Mouse (Mus musculus) limb, embryonic 15.5 days (tissue): ENCODE results near the gene Ass1. TPM values are rescaled to one million over a fixed set of nuclear protein-coding genes. Genes with fewer than 3 reads are reported as not detected.

Source experiments
- ATAC-seq: fragments of 200-750 bp; cut with Nextera tagmentation; 2 replicates; pipeline ENCODE4 v1.8.0; 2017; ENCODE audit warnings: low read depth, moderate TSS enrichment; ENCODE audit not compliant: insufficient number of reproducible peaks, low FRiP score, low TSS enrichment
- H3K27ac ChIP-seq: fragments of 300-500 bp; sonication (generic); 2 replicates; pipeline ENCODE4 v1.5.1; 2015; ENCODE audit warnings: moderate library complexity, mild to moderate bottlenecking, inconsistent platforms
- H3K27me3 ChIP-seq: fragments of 300-500 bp; sonication (generic); 2 replicates; pipeline ENCODE4 v1.6.1; 2015; ENCODE audit warnings: inconsistent platforms
- H3K36me3 ChIP-seq: fragments of 300-500 bp; sonication (generic); 2 replicates; pipeline ENCODE4 v1.6.1; 2015; ENCODE audit warnings: inconsistent platforms
- H3K4me1 ChIP-seq: fragments of 300-500 bp; sonication (generic); 2 replicates; pipeline ENCODE4 v1.6.1; 2015; ENCODE audit warnings: inconsistent platforms
- H3K4me2 ChIP-seq: fragments of 300-500 bp; sonication (generic); 2 replicates; pipeline ENCODE4 v1.6.1; 2015; ENCODE audit warnings: mild to moderate bottlenecking, inconsistent platforms
- H3K4me3 ChIP-seq: fragments of 300-500 bp; sonication (generic); 2 replicates; pipeline ENCODE4 v1.5.1; 2015; ENCODE audit warnings: mild to moderate bottlenecking, inconsistent platforms
- H3K9ac ChIP-seq: fragments of 300-500 bp; sonication (generic); 2 replicates; pipeline ENCODE4 v1.6.1; 2015; ENCODE audit warnings: inconsistent platforms
- H3K9me3 ChIP-seq: fragments of 300-500 bp; sonication (generic); 2 replicates; pipeline ENCODE4 v1.6.1; 2016; ENCODE audit warnings: inconsistent platforms
- WGBS: fragments of 180-500 bp; shearing (Covaris S2); methylation state at CpG from one replicate; pipeline ENCODE4 v1.1.7; 2015; 5-methylcytosine and 5-hydroxymethylcytosine counted together
- polyA plus RNA-seq: library from polyadenylated mRNA; unstranded; fragments of >200 nt; fragmentation: Nextera tagmentation; extraction: Ambion mirVana; gene quantifications from 2 replicates; pipeline ENCODE4 v1.2.1, GENCODE M21; 2015

Ass1 gene
- polyA plus RNA-seq, 1 experiment from 2014 or later: 45.8 TPM

GRCm38 (mm10) chr2:31472406-31473065, 2.5 kb downstream of the Ass1 start:
- Histone ChIP-seq H3K4me3 (no peak overlapping the region), H3K27ac (no peak overlapping the region), H3K36me3 (no peaks in the 10 kb centered on the region), H3K9ac (no peak overlapping the region), H3K4me2 (no peak overlapping the region), H3K4me1 (peaks cover 28% of the 10 kb centered on the region), H3K27me3 (peaks cover 24% of the 10 kb centered on the region; the same call in 1 of the 2 replicates), H3K9me3 (no peaks in the 10 kb centered on the region)
- WGBS: 49% methylated on average over 10 of the region's 10 CpGs
- no peak for ATAC-seq

GRCm38 (mm10) chr2:31473941-31474340, 3.9 kb downstream of the Ass1 start:
- Histone ChIP-seq H3K36me3 (no peaks in the 10 kb centered on the region), H3K4me3 (no peak overlapping the region), H3K9me3 (no peaks in the 10 kb centered on the region), H3K4me2 (no peak overlapping the region), H3K4me1 (peaks cover 28% of the 10 kb centered on the region), H3K27ac (no peak overlapping the region), H3K9ac (no peak overlapping the region), H3K27me3 (peaks cover 16% of the 10 kb centered on the region; the same call in 1 of the 2 replicates)
- ATAC-seq: no peak
- 64% methylated on average over 4 of the region's 4 CpGs for WGBS

- no peak for ATAC-seq
- H3K4me3 ChIP-seq: no peak overlapping the region
- no peak overlapping the region for H3K27ac ChIP-seq
- no peaks in the 10 kb centered on the region for H3K9me3 ChIP-seq
- H3K4me2 ChIP-seq: no peak overlapping the region
- peaks cover 21% of the 10 kb centered on the region for H3K4me1 ChIP-seq
- WGBS: 70% methylated on average over 5 of the region's 5 CpGs
- peaks cover 10% of the 10 kb centered on the region; the same call in 1 of the 2 replicates for H3K27me3 ChIP-seq
- no peak overlapping the region for H3K9ac ChIP-seq
- no peaks in the 10 kb centered on the region for H3K36me3 ChIP-seq
Measured at GRCm38 (mm10) chr2:31474686-31475085, 4.7 kb downstream of the Ass1 start.

GRCm38 (mm10) chr2:31476107-31476820, 6.3 kb downstream of the Ass1 start:
- no peaks in the 10 kb centered on the region for H3K9me3 ChIP-seq
- no peaks in the 10 kb centered on the region for H3K36me3 ChIP-seq
- ATAC-seq: no peak
- no peak overlapping the region for H3K4me3 ChIP-seq
- peaks cover 6% of the 10 kb centered on the region; the same call in 1 of the 2 replicates for H3K27me3 ChIP-seq
- H3K27ac ChIP-seq: no peak overlapping the region
- WGBS: 74% methylated on average over 10 of the region's 10 CpGs
- H3K4me2 ChIP-seq: no peak overlapping the region
- H3K4me1 ChIP-seq: peaks cover 6% of the 10 kb centered on the region; the same call in 1 of the 2 replicates
- H3K9ac ChIP-seq: no peak overlapping the region

- Histone ChIP-seq H3K4me2 (no peak overlapping the region), H3K27me3 (peaks cover 8% of the 10 kb centered on the region; the same call in 1 of the 2 replicates), H3K9me3 (no peaks in the 10 kb centered on the region), H3K36me3 (no peaks in the 10 kb centered on the region), H3K4me3 (no peak overlapping the region), H3K27ac (no peak overlapping the region), H3K9ac (no peak overlapping the region), H3K4me1 (0 out of 2 replicates have a peak, but pooled peaks cover 4% of the 10 kb centered on the region)
- no peak for ATAC-seq
- WGBS: 74% methylated on average over 12 of the region's 12 CpGs
Measured at GRCm38 (mm10) chr2:31477234-31478161, 7.5 kb downstream of the Ass1 start.

- Histone ChIP-seq H3K9ac (no peak overlapping the region), H3K4me3 (no peak overlapping the region), H3K9me3 (no peaks in the 10 kb centered on the region), H3K36me3 (no peaks in the 10 kb centered on the region; the same call in 1 of the 2 replicates), H3K4me2 (no peak overlapping the region), H3K4me1 (0 out of 2 replicates have a peak, but pooled peaks cover 2% of the 10 kb centered on the region), H3K27ac (no peak overlapping the region), H3K27me3 (peaks cover 19% of the 10 kb centered on the region; the same call in 1 of the 2 replicates)
- 29% methylated on average over 8 of the region's 8 CpGs for WGBS
- peak; percentile 73; the same call in 1 of the 2 replicates for ATAC-seq
Measured at GRCm38 (mm10) chr2:31482914-31483575, 13.0 kb downstream of the Ass1 start.

- H3K27ac ChIP-seq: no peak overlapping the region
- no peak overlapping the region for H3K9ac ChIP-seq
- no peak for ATAC-seq
- 31% methylated on average over 5 of the region's 5 CpGs for WGBS
- H3K4me1 ChIP-seq: peaks cover 4% of the 10 kb centered on the region; the same call in 1 of the 2 replicates
- no peak overlapping the region for H3K4me2 ChIP-seq
- no peak overlapping the region for H3K4me3 ChIP-seq
- H3K36me3 ChIP-seq: no peaks in the 10 kb centered on the region; the same call in 1 of the 2 replicates
- H3K27me3 ChIP-seq: peaks cover 19% of the 10 kb centered on the region; the same call in 1 of the 2 replicates
- H3K9me3 ChIP-seq: no peaks in the 10 kb centered on the region
Measured at GRCm38 (mm10) chr2:31484187-31484586, 14.2 kb downstream of the Ass1 start.

GRCm38 (mm10) chr2:31489166-31489565, 19.2 kb downstream of the Ass1 start:
- no peaks in the 10 kb centered on the region for H3K9me3 ChIP-seq
- WGBS: 21% methylated on average over 12 of the region's 12 CpGs
- no peak overlapping the region for H3K27ac ChIP-seq
- H3K9ac ChIP-seq: no peak overlapping the region
- ATAC-seq: no peak
- H3K4me3 ChIP-seq: no peak overlapping the region
- H3K36me3 ChIP-seq: no peaks in the 10 kb centered on the region; the same call in 1 of the 2 replicates
- H3K4me1 ChIP-seq: peaks cover 8% of the 10 kb centered on the region; the same call in 1 of the 2 replicates
- H3K4me2 ChIP-seq: no peak overlapping the region
- H3K27me3 ChIP-seq: peaks cover 7% of the 10 kb centered on the region; the same call in 1 of the 2 replicates

- H3K4me3 ChIP-seq: no peak overlapping the region
- H3K36me3 ChIP-seq: no peaks in the 10 kb centered on the region
- H3K4me1 ChIP-seq: peaks cover 8% of the 10 kb centered on the region; the same call in 1 of the 2 replicates
- H3K9ac ChIP-seq: no peak overlapping the region
- no peak overlapping the region for H3K27ac ChIP-seq
- no peaks in the 10 kb centered on the region for H3K9me3 ChIP-seq
- WGBS: 84% methylated on average over 2 of the region's 2 CpGs
- no peak overlapping the region for H3K4me2 ChIP-seq
- no peaks in the 10 kb centered on the region; the same call in 1 of the 2 replicates for H3K27me3 ChIP-seq
- ATAC-seq: no peak
Measured at GRCm38 (mm10) chr2:31490556-31490955, 20.5 kb downstream of the Ass1 start.

- Histone ChIP-seq H3K4me2 (no peak overlapping the region), H3K27ac (no peak overlapping the region), H3K9me3 (no peaks in the 10 kb centered on the region), H3K36me3 (no peaks in the 10 kb centered on the region), H3K4me1 (peaks cover 12% of the 10 kb centered on the region; the same call in 1 of the 2 replicates), H3K9ac (no peak overlapping the region), H3K27me3 (no peaks in the 10 kb centered on the region), H3K4me3 (no peak overlapping the region)
- WGBS: 93% methylated on average over 8 of the region's 8 CpGs
- no peak for ATAC-seq
Measured at GRCm38 (mm10) chr2:31492308-31492707, 22.3 kb downstream of the Ass1 start.

GRCm38 (mm10) chr2:31493243-31493642, 23.2 kb downstream of the Ass1 start:
- H3K27ac ChIP-seq: no peak overlapping the region
- no peaks in the 10 kb centered on the region for H3K9me3 ChIP-seq
- H3K4me3 ChIP-seq: no peak overlapping the region
- 53% methylated on average over 11 of the region's 11 CpGs for WGBS
- H3K36me3 ChIP-seq: no peaks in the 10 kb centered on the region
- H3K27me3 ChIP-seq: no peaks in the 10 kb centered on the region
- H3K4me2 ChIP-seq: no peak overlapping the region
- ATAC-seq: no peak
- peaks cover 13% of the 10 kb centered on the region; the same call in 1 of the 2 replicates for H3K4me1 ChIP-seq
- no peak overlapping the region for H3K9ac ChIP-seq
